Mouse (Mus musculus): Measurements from ENCODE around the gene Gpr1. TPM values are rescaled to one million over a fixed set of nuclear protein-coding genes. Genes with fewer than 3 reads are reported as not detected.
"Not testable (repeated sequence)": the region's sequence is repeated elsewhere in the genome, so short reads cannot be mapped to it uniquely, and the experiment has no call there.

Gpr1 gene
- total RNA-seq, 2 experiments from 2014 or later = 0.33 to 0.66 TPM

GRCm38 (mm10) chr1:63219277-63219676 lies 4.9 kb upstream of the Gpr1 start:
- no peak for DNase-seq

GRCm38 (mm10) chr1:63214631-63215030 lies 288 bp upstream of the Gpr1 start:
- no peak for DNase-seq

- no peak for DNase-seq
Measured at GRCm38 (mm10) chr1:63213478-63214270, 669 bp downstream of the Gpr1 start.

GRCm38 (mm10) chr1:63209861-63210529 lies 4.3 kb downstream of the Gpr1 start:
- DNase-seq = no peak

- no peak for DNase-seq
Measured at GRCm38 (mm10) chr1:63207607-63208006, 6.7 kb downstream of the Gpr1 start.

GRCm38 (mm10) chr1:63204660-63205394 lies 9.5 kb downstream of the Gpr1 start:
- DNase-seq = no peak

GRCm38 (mm10) chr1:63203950-63204659 lies 10.2 kb downstream of the Gpr1 start:
- peak; percentile 32 for DNase-seq

GRCm38 (mm10) chr1:63203471-63203870 lies 10.9 kb downstream of the Gpr1 start:
- DNase-seq = no peak

GRCm38 (mm10) chr1:63201672-63202071 lies 12.7 kb downstream of the Gpr1 start:
- no peak for DNase-seq

GRCm38 (mm10) chr1:63200322-63200721 lies 14.0 kb downstream of the Gpr1 start:
- no peak for DNase-seq

- DNase-seq = no peak
Measured at GRCm38 (mm10) chr1:63199387-63199786, 15.0 kb downstream of the Gpr1 start.

- no peak for DNase-seq
Measured at GRCm38 (mm10) chr1:63195848-63196512, 18.4 kb downstream of the Gpr1 start.

- no peak for DNase-seq
Measured at GRCm38 (mm10) chr1:63192306-63193065, 21.9 kb downstream of the Gpr1 start.

GRCm38 (mm10) chr1:63190851-63191250 lies 23.5 kb downstream of the Gpr1 start:
- DNase-seq = peak; percentile 29

GRCm38 (mm10) chr1:63188536-63188935 lies 25.8 kb downstream of the Gpr1 start:
- DNase-seq = no peak

GRCm38 (mm10) chr1:63185430-63185829 lies 28.9 kb downstream of the Gpr1 start:
- not testable (repeated sequence) for DNase-seq

GRCm38 (mm10) chr1:63182636-63183270 lies 31.6 kb downstream of the Gpr1 start:
- DNase-seq = peak; percentile 71

- peak; percentile 81 for DNase-seq
Measured at GRCm38 (mm10) chr1:63182212-63182611, 32.1 kb downstream of the Gpr1 start.

- DNase-seq = no peak
Measured at GRCm38 (mm10) chr1:63181480-63181879, 32.9 kb downstream of the Gpr1 start.

- DNase-seq = peak; percentile 94
Measured at GRCm38 (mm10) chr1:63181019-63181418, 33.3 kb downstream of the Gpr1 start.

Data from adrenal gland, postnatal 10 days (tissue).